24 mouse cellular contexts compared by ENCODE assay signal in the genomic region with DNA sequence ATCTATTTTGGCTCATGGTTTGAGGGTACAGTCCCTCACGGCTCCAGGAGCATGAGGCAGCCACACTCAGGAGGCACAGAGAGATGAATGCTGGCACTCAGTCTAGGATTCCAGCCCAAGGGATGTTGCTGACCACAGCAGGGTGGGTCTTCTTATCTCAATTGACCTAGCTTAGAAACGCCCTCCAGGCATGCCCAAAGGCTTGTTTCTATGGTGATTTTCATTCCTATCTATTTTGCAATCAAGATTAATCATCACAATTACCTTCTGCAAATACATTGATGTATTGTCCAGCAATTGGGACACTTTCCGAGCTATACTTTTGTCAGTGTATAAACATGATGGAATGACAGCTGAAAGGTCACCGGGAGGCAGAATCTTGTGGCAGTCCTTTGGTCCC.
DNase-seq lines count a peak whose midpoint lies in the region; TF ChIP-seq lines count a peak whose summit lies in the region.
"Had no signal": no experiment of that assay in that cellular context is flagged by ENCODE, and none has a peak within 500 bp of the region (broad histone marks: within the 10 kb centered on the region; RNA-seq: fewer than 3 reads in every experiment).

No protein-coding gene starts in this region.

- peak; percentile 91 for DNase-seq in 3T3-L1 (ENCODE audit: low read depth, low spot score)
- peak; percentile 22 for DNase-seq in skeletal muscle tissue, adult 2 months (ENCODE audit: low read depth, low spot score)
- DNase-seq in spleen, postnatal 36 days (ENCODE audit: low spot score in 2 of 2): no peak
- no peak for DNase-seq in heart, postnatal 25 days (ENCODE audit: low spot score)
- DNase-seq: adrenal gland, postnatal 25 days; cerebellum, adult 11 months; cerebellum, adult 8-10 months; cerebellum, postnatal 10 days; cerebellum, postnatal 36 days; gastrocnemius, postnatal 10 days; gastrocnemius, postnatal 36 days; heart, adult 2 months; heart, postnatal 14 days; kidney, adult 2 months had no signal

- H3K27ac ChIP-seq in embryonic fibroblast, embryonic 13.5 days (ENCODE audit: insufficient read depth, low read length): peak overlapping the region; percentile 62
- H3K27ac ChIP-seq: forebrain, embryonic 12.5 days; forebrain, embryonic 15.5 days; heart, adult 2 months; heart, embryonic 10.5 days; heart, embryonic 13.5 days; hindbrain, embryonic 12.5 days; hindbrain, embryonic 15.5 days had no signal

- no peak overlapping the region for H3ac ChIP-seq in C2C12 (ENCODE audit: control insufficient read depth, insufficient read length, low read depth)

- H3K27me3 ChIP-seq in C2C12 (ENCODE audit: control insufficient read depth, insufficient read depth, insufficient read length): no peaks in the 10 kb centered on the region
- H3K27me3 ChIP-seq: CH12.LX; forebrain, embryonic 12.5 days; forebrain, embryonic 15.5 days; heart, embryonic 13.5 days; hindbrain, embryonic 12.5 days; hindbrain, embryonic 15.5 days had no signal

- H3K36me3 ChIP-seq in C2C12 (ENCODE audit: control insufficient read depth, insufficient read depth): no peaks in the 10 kb centered on the region
- H3K36me3 ChIP-seq: forebrain, embryonic 12.5 days; forebrain, embryonic 15.5 days; G1E; heart, embryonic 10.5 days; heart, embryonic 13.5 days; hindbrain, embryonic 12.5 days; hindbrain, embryonic 15.5 days had no signal

- TF ChIP-seq POLR2A in embryonic fibroblast, embryonic 13.5 days (IDR thresholded peaks at IDR 0.05; ENCODE audit: low read depth, low read length): no peak

- H3K79me2 ChIP-seq in C2C12 (ENCODE audit: control insufficient read depth, insufficient read depth): no peaks in the 10 kb centered on the region

- no peak overlapping the region for H3K4me3 ChIP-seq in C2C12 (ENCODE audit: insufficient read depth, poor library complexity, severe bottlenecking)
- H3K4me3 ChIP-seq in embryonic fibroblast, embryonic 13.5 days (ENCODE audit: insufficient read depth, low read length): no peak overlapping the region
- H3K4me3 ChIP-seq: forebrain, embryonic 12.5 days; forebrain, embryonic 15.5 days; heart, adult 2 months; heart, embryonic 10.5 days; heart, embryonic 13.5 days; hindbrain, embryonic 12.5 days; hindbrain, embryonic 15.5 days had no signal

- intact Hi-C loops in heart, postnatal 25 days (cut with DNase I): no loop called here

- peaks cover 6% of the 10 kb centered on the region for H3K4me1 ChIP-seq in embryonic fibroblast, embryonic 13.5 days (ENCODE audit: control insufficient read depth, insufficient read depth, low read length)
- H3K4me1 ChIP-seq: forebrain, embryonic 12.5 days; forebrain, embryonic 15.5 days; heart, embryonic 10.5 days; hindbrain, embryonic 12.5 days; hindbrain, embryonic 15.5 days had no signal

- no peaks in the 10 kb centered on the region for H3K79me3 ChIP-seq in C2C12 (ENCODE audit: low read depth)

- TF ChIP-seq CTCF in C2C12 (IDR thresholded peaks at IDR 0.05; ENCODE audit: control insufficient read depth, insufficient read depth, insufficient read length): no peak
- TF ChIP-seq CTCF in embryonic fibroblast, embryonic 13.5 days (IDR thresholded peaks at IDR 0.05; ENCODE audit: borderline replicate concordance, insufficient read depth, low read length): no peak

TF ChIP-seq in C2C12, 6 proteins besides CTCF, POLR2A, EP300 and RAD21:
- TF ChIP-seq FOSL1 (IDR thresholded peaks at IDR 0.05; ENCODE audit: insufficient read depth, low read length, poor library complexity, severe bottlenecking) (no peak), MAX (IDR thresholded peaks at IDR 0.05) (peak; percentile 66), MYOG (IDR thresholded peaks at IDR 0.05; ENCODE audit: control insufficient read depth, extremely low read depth, insufficient read length) (no peak), CEBPB (IDR thresholded peaks at IDR 0.05; ENCODE audit: low read depth) (peak; percentile 88), MYOD1 (IDR thresholded peaks at IDR 0.05; ENCODE audit: control insufficient read depth, insufficient read length, low read depth) (no peak)

Comparison
In these comparisons a context has a peak if more than half of its experiments do, and no peak if none do; other contexts are left out.
1. DNase-seq: peak in 3T3-L1 (single experiment) and skeletal muscle tissue, adult 2 months (single experiment); none in spleen, postnatal 36 days (0 of 2) and heart, postnatal 25 days (single experiment).